Mouse (Mus musculus): ENCODE results near the gene Csrp3.

The Csrp3 gene

GRCm38 (mm10) chr7:48870144-48870543 is 22.3 kb upstream of the Csrp3 start:
- no peak for DNase-seq (ENCODE audit: extremely low read depth, low read depth, low spot score)

DNA sequence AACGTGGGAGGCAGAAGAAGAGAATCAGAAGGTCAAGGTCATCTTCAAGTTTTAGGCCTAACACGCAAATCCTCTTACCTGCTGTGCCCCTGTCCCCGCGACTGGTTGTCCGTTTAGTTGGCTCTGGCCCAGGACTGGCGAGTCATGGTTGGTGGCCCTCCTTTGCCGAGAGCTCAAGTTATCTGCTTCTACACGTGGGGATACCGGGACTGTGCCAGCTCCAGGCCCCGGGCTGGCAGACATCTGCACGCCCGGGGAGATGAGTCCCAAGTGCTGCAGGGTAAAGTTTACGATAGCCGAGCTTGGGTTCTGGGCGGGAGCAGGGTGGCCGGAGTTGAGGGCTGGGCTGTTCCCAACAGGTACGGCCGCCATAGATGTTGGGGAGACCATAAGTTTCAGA is 19.7 kb upstream of the Csrp3 start:
- no peak for DNase-seq (ENCODE audit: extremely low read depth, low read depth, low spot score)

- DNase-seq (ENCODE audit: extremely low read depth, low read depth, low spot score) = no peak
Measured at GRCm38 (mm10) chr7:48864671-48865458, 17.0 kb upstream of the Csrp3 start.

DNA sequence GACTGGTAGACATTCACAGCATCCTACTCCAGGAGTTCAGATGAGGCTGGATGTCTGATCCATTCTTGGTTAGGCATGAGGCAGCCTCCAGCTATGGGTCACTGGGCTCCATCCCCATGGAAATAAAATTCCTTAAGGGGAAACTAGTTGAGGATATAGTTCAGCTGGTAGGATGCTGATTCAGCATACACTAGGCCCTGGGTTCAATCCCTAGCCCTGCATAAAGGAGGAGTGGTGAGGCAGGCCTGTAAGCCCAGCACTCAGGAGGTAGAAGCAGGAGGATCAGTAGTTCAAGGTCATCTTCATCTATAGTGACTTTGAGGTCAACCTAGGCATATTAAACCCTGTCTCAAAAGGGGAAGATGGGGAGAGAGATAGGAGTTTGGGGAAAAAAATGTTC is 16.4 kb upstream of the Csrp3 start:
- no peak for DNase-seq (ENCODE audit: extremely low read depth, low read depth, low spot score)

DNA sequence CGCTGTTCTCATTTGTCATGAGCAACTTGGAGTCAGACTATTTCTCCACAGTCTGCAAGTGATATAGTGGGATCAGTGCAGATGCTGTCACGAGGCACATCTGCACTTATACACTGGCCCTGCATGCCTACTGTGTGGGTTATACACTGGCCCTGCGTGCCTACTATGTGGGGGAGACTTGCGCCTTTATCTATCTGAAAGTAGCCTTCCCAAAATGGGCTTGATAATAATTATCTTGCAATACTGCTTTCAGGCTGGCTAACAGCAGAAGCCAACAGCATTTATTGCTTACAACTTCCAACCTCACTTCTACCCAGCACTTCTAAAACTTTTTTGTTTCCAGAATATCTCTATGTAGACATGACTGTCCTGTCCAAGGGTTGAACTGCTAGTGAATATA is 14.0 kb upstream of the Csrp3 start:
- DNase-seq (ENCODE audit: extremely low read depth, low read depth, low spot score) = no peak

DNA sequence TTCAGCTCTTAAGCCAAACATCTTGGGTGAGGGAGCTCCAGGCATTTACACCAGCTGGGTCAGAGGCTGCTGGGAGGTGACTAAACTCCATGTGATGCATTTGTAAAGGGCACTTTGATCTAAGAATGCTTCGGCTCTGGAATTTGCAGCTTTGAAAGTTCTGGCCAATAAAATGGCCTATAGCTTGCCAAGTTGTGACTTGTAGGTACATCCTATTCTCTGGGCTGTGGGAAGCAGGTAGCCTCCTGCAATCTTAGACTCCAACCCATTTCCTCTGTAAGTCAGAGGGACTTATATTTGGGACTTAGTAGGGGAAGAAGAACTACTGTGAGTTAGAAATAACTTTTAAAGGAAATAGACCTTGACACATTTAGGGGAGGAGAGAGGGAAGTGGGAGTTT is 13.1 kb upstream of the Csrp3 start:
- DNase-seq (ENCODE audit: extremely low read depth, low read depth, low spot score) = no peak

DNA sequence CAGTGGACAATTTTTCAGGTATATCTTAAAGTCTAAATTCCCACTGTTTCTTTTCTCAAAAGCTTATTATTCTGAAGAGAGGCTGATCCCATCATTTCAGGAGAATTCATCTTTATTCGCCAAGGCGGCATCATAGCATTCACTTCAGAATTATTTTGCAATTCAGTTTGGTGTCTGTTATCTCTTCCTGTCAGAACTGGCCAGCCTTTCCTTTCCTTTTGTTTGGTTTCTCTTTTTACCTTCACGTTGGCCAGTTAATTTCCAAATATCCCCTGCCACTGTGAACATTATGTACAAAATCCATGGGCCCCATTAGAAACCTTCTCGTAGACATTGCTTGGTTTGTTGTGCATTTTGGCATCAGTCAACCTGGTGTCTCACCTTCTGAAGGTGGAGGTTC is 11.5 kb upstream of the Csrp3 start:
- DNase-seq (ENCODE audit: extremely low read depth, low read depth, low spot score) = no peak

DNA sequence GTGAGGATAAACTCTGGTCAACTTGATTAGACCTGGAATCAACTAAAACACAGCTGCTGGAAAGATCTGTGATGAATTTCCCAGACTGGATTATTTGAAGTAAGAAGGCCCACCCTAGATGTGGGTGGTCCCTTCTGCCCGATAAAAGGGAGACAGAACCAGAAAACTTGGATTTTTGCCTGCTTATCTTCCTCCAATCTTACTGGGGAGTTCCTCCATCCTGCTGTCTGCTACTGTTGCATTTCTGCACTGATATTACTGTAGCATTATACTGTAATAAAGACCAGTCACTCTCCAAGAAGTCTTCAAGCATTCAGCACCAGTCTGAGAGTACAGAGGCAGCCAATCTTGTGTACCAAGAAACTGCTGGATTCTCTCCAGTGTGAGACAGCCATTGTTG is 10.4 kb upstream of the Csrp3 start:
- DNase-seq (ENCODE audit: extremely low read depth, low read depth, low spot score) = no peak

- no peak for DNase-seq (ENCODE audit: extremely low read depth, low read depth, low spot score)
Measured at GRCm38 (mm10) chr7:48855461-48855860, 7.6 kb upstream of the Csrp3 start.

GRCm38 (mm10) chr7:48853496-48853895 is 5.7 kb upstream of the Csrp3 start:
- no peak for DNase-seq (ENCODE audit: extremely low read depth, low read depth, low spot score)

GRCm38 (mm10) chr7:48851529-48852104 is 3.8 kb upstream of the Csrp3 start:
- no peak for DNase-seq (ENCODE audit: extremely low read depth, low read depth, low spot score)

DNA sequence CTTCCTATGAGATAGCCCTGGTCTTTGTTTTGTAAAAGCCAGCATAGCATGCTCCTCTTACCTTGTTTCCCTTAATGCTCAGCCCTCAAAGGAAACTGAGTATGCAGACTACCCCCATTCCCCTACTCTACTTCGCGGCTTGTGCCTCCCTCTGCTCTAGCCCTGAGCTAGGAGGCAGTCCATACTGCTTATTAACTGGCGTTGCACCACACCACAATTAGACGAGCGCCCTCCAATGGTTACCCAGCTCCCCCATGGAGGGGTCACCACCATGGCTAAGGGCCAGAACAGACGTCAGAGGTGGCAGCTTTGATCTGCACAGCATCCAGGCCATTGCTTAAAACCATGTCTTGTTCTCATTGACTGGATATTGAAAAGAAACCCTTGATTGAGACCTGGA is 1.1 kb downstream of the Csrp3 start:
- DNase-seq (ENCODE audit: extremely low read depth, low read depth, low spot score) = no peak

- DNase-seq (ENCODE audit: extremely low read depth, low read depth, low spot score) = no peak
Measured at GRCm38 (mm10) chr7:48845213-48845973, 2.4 kb downstream of the Csrp3 start.

- no peak for DNase-seq (ENCODE audit: extremely low read depth, low read depth, low spot score)
Measured at GRCm38 (mm10) chr7:48843541-48843940, 4.3 kb downstream of the Csrp3 start.

GRCm38 (mm10) chr7:48842353-48842752 is 5.5 kb downstream of the Csrp3 start:
- no peak for DNase-seq (ENCODE audit: extremely low read depth, low read depth, low spot score)

DNA sequence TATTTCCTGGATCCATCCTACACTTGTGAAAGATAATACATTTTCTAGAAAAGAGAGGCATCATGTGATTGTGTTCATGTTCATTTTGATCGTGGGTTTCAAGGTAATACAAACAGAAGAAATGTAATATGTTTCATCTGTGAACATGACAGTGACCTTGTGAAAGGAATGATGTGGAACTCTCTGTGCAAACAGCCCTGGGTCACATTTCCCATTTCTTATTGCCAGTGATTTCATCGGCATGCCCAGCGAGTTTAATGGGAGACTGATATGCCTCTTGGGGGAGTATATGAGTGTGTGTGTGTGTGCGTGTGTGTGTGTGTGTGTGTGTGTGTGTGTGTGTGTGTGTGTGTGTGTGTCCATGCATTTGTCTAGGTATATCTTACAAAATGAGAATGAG is 6.3 kb downstream of the Csrp3 start:
- no peak for DNase-seq (ENCODE audit: extremely low read depth, low read depth, low spot score)

DNA sequence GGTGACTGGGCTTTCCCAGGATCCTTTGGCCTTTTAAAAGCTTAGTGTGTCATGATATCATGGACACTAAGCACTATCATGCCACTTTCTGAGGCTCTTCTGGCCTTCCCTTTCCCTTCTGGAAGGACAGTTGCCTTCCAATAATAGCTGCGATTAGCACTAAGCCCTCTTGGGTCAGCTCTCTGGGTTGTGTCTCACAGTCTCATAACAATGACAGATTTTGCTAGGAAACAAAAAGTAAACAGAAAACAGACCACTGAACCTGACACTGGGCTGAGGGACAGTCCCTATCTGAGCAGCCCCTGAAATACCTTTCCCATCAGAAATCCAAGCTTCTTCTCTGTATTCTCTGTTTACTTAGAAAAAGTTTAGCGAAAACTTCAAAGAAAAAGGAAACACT is 7.3 kb downstream of the Csrp3 start:
- DNase-seq (ENCODE audit: extremely low read depth, low read depth, low spot score) = no peak

DNA sequence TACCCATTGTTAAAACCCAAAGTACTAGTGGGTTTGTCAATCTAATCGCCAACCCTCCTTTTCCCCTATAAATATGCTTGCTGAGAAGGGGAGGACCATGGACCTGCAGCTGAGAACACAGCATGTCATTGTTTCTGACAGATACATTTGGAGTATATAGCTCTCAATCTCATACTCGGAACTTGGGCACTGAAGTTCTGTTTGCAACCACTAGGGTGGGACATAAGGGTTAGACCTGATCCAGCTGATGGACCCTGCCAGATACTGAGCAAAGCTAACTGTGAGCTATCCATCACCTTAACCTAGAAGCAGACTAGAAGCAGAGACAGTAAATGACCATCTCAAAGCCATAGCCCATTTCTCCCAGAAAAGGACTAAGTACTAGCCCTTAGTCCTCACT is 9.4 kb downstream of the Csrp3 start:
- DNase-seq (ENCODE audit: extremely low read depth, low read depth, low spot score) = no peak

DNA sequence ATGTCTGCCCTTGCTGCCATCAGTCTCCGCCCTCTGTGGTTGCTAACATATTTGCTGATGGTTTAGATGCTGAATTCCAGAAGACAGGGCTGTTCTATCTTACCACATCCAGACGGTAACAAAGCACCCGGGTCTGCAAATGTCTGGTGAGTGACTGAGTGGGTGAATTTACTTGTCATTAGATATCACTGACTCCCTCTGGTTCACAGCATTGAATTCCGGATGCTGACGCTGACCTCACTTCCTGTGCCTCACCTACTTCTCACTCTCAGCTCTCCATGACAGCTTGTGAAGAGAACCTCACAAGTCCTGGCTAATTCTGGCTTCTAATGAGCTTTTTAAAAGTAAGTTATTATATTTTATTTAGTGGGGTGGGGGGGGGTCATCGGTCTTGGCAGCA is 10.9 kb downstream of the Csrp3 start:
- no peak for DNase-seq (ENCODE audit: extremely low read depth, low read depth, low spot score)

DNA sequence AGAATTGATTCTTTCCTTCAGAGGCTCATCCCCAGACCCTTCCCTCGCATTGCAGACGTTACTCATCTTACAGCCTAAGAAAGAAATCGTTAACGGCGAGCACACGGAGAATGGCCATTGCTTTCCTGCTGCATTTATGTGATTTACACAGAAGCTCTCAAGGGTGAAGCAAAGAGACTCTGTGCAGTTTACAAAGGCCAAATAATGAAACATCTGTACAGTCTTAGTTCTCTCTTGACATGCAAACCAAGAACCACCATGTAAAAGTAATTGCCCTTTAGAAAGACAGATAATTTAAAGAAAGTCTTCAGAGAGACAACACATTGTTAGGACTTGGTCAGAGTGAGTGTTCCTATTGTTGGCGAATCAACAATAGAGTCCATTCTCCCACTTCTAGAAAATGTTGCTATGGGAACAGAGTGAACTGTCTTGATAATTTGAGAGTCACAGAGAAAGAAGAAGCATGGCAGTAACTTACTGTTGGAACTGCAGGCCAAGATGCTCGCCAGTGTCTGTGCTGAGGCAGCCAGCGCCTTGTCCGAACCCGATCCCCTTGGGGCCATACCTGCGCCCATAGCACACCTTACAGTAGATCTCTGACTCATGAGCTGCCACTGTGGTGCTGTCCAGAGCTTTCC is 12.7 kb downstream of the Csrp3 start:
- DNase-seq (ENCODE audit: extremely low read depth, low read depth, low spot score) = no peak

- no peak for DNase-seq (ENCODE audit: extremely low read depth, low read depth, low spot score)
Measured at GRCm38 (mm10) chr7:48834371-48834970, 13.4 kb downstream of the Csrp3 start.
